Mouse (Mus musculus): ENCODE measurements around the gene Ndufb8. TPM values are rescaled to one million over a fixed set of nuclear protein-coding genes. Genes with fewer than 3 reads are reported as not detected.

Ndufb8 gene
- polyA plus RNA-seq, 1 experiment from 2014 or later, result 676 TPM

DNA sequence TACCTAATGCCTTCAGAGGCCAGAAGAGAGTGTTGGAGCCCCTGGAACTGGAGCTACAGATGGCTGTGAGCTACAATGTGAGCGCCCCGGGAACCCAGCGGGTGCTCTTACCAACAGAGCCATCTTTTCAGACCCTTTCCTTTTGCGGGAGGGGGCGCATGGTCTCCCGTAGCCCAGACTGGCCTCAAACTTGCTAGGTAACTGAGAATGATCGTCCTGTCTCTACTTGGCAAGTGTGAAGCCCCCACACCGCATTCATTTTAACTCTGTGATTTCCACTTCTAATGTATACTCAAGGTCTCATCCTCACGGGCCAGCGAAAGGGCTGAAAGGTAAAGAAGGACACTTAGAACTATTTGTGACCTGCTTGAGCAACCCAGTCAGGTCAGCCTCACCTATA lies 10.9 kb downstream of the Ndufb8 start:
- Histone ChIP-seq H3K36me3 (ENCODE audit: insufficient read depth, low read length) (peaks cover 11% of the 10 kb centered on the region), H3K4me3 (ENCODE audit: low read length) (no peak overlapping the region), H3K27me3 (ENCODE audit: insufficient read depth, low read length) (no peaks in the 10 kb centered on the region), H3K4me1 (ENCODE audit: insufficient read depth, low read length) (peaks cover 9% of the 10 kb centered on the region; the same call in 1 of the 2 replicates), H3K9ac (replicated peaks; ENCODE audit: low read length) (no peak overlapping the region), H3K27ac (ENCODE audit: low read length) (no peak overlapping the region), H3K9me3 (ENCODE audit: low read length) (peaks cover 6% of the 10 kb centered on the region; the same call in 1 of the 2 replicates), H3K4me2 (replicated peaks; ENCODE audit: low read depth, low read length) (no peak overlapping the region)
- WGBS, result 66% methylated on average over 10 of the region's 10 CpGs
- ATAC-seq (ENCODE audit: low FRiP score, low TSS enrichment), result no peak

DNA sequence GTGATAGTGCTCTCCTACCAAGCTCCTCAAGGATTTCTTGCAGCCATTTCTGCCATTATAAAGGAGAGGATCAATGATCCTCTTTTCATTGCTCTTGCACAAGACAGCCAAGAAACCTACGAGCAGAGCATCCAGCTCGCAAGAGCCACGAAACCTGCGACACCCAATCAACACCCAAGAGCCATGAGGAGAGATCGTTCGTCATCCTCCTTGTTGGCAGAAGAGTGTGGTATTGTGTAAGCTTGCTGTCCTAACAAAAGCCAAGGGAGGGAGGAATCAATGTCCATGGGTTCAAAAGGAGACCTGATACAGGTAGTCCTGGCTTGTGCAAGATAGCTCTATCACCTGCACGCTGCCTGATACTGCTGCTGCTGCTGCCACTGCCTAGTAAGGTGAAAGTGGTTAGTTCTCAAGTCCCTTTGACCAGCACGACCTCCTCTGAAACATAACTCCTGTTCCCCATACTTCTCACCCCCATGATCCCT lies 12.5 kb downstream of the Ndufb8 start:
- Histone ChIP-seq H3K9me3 (ENCODE audit: low read length) (peaks cover 6% of the 10 kb centered on the region; the same call in 1 of the 2 replicates), H3K4me2 (replicated peaks; ENCODE audit: low read depth, low read length) (no peak overlapping the region), H3K27ac (ENCODE audit: low read length) (no peak overlapping the region), H3K9ac (replicated peaks; ENCODE audit: low read length) (no peak overlapping the region), H3K36me3 (ENCODE audit: insufficient read depth, low read length) (no peaks in the 10 kb centered on the region), H3K4me1 (ENCODE audit: insufficient read depth, low read length) (peaks cover 9% of the 10 kb centered on the region; the same call in 1 of the 2 replicates), H3K4me3 (ENCODE audit: low read length) (no peak overlapping the region), H3K27me3 (ENCODE audit: insufficient read depth, low read length) (no peaks in the 10 kb centered on the region)
- WGBS, result 84% methylated on average over 8 of the region's 8 CpGs
- no peak for ATAC-seq (ENCODE audit: low FRiP score, low TSS enrichment)

DNA sequence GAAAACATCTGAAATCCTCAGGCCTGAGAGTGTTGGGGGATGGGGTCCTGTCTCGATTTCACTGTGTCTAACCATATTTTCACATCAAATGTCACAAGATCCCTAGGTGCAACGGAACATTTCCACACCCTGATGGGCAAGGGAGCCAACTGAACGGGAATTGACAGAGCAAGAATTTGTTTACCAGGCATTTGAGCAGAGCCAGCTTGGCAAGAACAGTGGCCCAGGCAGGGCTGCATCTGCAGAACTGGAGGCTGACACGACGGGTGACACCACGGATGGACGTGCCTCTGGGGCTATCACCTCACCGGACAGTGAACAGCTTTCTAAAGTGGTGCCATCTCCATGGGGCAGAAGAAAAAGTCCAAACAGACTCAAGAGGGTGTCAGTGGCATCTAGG lies 17.8 kb downstream of the Ndufb8 start:
- no peak for ATAC-seq (ENCODE audit: low FRiP score, low TSS enrichment)
- Histone ChIP-seq H3K4me3 (ENCODE audit: low read length) (no peak overlapping the region), H3K27me3 (ENCODE audit: insufficient read depth, low read length) (no peaks in the 10 kb centered on the region), H3K9me3 (ENCODE audit: low read length) (peaks cover 6% of the 10 kb centered on the region; the same call in 1 of the 2 replicates), H3K4me2 (replicated peaks; ENCODE audit: low read depth, low read length) (no peak overlapping the region), H3K27ac (ENCODE audit: low read length) (no peak overlapping the region), H3K4me1 (ENCODE audit: insufficient read depth, low read length) (peaks cover 8% of the 10 kb centered on the region; the same call in 1 of the 2 replicates), H3K9ac (replicated peaks; ENCODE audit: low read length) (no peak overlapping the region), H3K36me3 (ENCODE audit: insufficient read depth, low read length) (no peaks in the 10 kb centered on the region)
- 59% methylated on average over 8 of the region's 8 CpGs for WGBS

DNA sequence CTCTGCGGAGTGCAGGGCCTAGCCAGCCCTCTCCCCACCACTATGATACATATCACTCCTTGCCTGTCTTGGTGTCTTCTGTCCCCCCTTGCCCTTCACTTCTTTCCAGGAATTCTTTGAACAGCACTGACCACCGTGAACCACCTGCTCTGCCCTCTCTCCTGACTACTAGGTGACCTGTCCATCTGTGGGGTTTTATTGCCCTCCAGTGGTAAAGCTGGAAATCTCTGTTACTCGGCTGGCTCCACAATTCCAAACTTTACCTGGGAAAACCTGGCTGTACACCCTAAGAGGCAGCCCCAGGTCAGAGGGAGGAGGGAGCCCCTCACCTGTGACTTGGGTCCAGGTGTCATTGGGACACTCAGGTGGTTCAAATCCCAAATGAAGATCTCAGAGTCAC lies 19.9 kb downstream of the Ndufb8 start:
- peaks cover 8% of the 10 kb centered on the region; the same call in 1 of the 2 replicates for H3K4me1 ChIP-seq (ENCODE audit: insufficient read depth, low read length)
- ATAC-seq (ENCODE audit: low FRiP score, low TSS enrichment), result no peak
- H3K4me2 ChIP-seq (replicated peaks; ENCODE audit: low read depth, low read length), result no peak overlapping the region
- 34% methylated on average over 3 of the region's 3 CpGs for WGBS
- H3K9me3 ChIP-seq (ENCODE audit: low read length), result no peaks in the 10 kb centered on the region
- no peak overlapping the region for H3K27ac ChIP-seq (ENCODE audit: low read length)
- H3K27me3 ChIP-seq (ENCODE audit: insufficient read depth, low read length), result no peaks in the 10 kb centered on the region; the same call in 1 of the 2 replicates
- H3K9ac ChIP-seq (replicated peaks; ENCODE audit: low read length), result no peak overlapping the region
- H3K4me3 ChIP-seq (ENCODE audit: low read length), result no peak overlapping the region
- H3K36me3 ChIP-seq (ENCODE audit: insufficient read depth, low read length), result no peaks in the 10 kb centered on the region

DNA sequence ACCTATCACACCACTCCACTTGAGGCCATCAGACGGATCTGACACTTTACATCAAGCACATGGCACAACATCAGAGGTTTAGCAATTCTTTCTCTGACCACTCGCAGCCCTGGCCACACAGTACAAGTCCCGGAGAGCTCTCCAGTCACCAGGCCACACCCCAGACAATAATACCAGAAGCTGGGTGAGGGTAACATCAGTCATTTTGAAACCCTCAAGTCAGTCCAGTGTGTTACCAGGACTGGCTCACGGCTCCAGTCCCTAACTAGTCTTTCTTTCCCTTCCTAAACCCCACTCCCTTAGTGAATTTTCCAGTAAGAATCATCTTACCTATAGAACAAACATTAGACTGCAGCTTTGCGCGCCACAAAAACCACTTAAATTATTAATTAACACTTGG lies 25.2 kb downstream of the Ndufb8 start:
- H3K27me3 ChIP-seq (ENCODE audit: insufficient read depth, low read length), result no peaks in the 10 kb centered on the region; the same call in 1 of the 2 replicates
- no peaks in the 10 kb centered on the region for H3K9me3 ChIP-seq (ENCODE audit: low read length)
- peaks cover 8% of the 10 kb centered on the region; the same call in 1 of the 2 replicates for H3K4me1 ChIP-seq (ENCODE audit: insufficient read depth, low read length)
- H3K4me2 ChIP-seq (replicated peaks; ENCODE audit: low read depth, low read length), result no peak overlapping the region
- WGBS, result 82% methylated on average over 6 of the region's 6 CpGs
- no peak overlapping the region for H3K27ac ChIP-seq (ENCODE audit: low read length)
- H3K9ac ChIP-seq (replicated peaks; ENCODE audit: low read length), result no peak overlapping the region
- no peak overlapping the region for H3K4me3 ChIP-seq (ENCODE audit: low read length)
- no peaks in the 10 kb centered on the region for H3K36me3 ChIP-seq (ENCODE audit: insufficient read depth, low read length)
- ATAC-seq (ENCODE audit: low FRiP score, low TSS enrichment), result no peak

DNA sequence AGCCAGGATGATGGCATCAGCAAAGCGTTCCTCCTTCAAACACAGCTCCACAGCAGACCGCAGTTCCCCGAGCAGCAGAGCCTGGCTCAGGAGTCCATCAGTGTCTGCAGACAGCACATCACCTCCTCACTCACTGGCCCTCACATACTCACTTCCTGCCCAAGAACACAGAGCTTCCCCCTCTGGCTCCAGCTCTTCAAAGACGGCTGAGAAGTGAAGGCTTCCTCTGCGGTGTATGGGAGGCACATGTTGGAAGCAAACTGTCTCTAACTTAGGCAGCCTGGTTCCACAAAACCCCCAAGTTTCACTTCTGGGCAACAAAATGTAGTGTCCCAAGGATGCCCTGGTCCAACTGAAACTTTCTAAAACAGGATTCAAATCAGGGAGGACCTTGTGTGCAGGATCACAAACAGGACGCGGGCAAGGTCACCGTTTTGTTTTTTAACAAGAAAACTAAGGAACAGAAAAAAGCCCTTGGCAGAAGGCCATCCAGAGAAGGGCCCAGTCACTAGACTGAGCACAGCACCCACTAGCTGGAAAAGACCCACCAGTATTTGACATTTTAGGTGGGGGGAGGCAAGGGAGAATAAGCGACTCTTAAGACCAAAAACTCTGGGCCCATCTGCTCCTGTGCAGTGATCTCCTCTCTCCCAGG lies 29.6 kb downstream of the Ndufb8 start:
- Histone ChIP-seq H3K9me3 (ENCODE audit: low read length) (no peaks in the 10 kb centered on the region), H3K36me3 (ENCODE audit: insufficient read depth, low read length) (no peaks in the 10 kb centered on the region), H3K4me2 (replicated peaks; ENCODE audit: low read depth, low read length) (no peak overlapping the region), H3K9ac (replicated peaks; ENCODE audit: low read length) (no peak overlapping the region), H3K4me1 (ENCODE audit: insufficient read depth, low read length) (no peaks in the 10 kb centered on the region), H3K27me3 (ENCODE audit: insufficient read depth, low read length) (no peaks in the 10 kb centered on the region), H3K4me3 (ENCODE audit: low read length) (no peak overlapping the region), H3K27ac (ENCODE audit: low read length) (no peak overlapping the region)
- ATAC-seq (ENCODE audit: low FRiP score, low TSS enrichment), result no peak
- 71% methylated on average over 9 of the region's 9 CpGs for WGBS

DNA sequence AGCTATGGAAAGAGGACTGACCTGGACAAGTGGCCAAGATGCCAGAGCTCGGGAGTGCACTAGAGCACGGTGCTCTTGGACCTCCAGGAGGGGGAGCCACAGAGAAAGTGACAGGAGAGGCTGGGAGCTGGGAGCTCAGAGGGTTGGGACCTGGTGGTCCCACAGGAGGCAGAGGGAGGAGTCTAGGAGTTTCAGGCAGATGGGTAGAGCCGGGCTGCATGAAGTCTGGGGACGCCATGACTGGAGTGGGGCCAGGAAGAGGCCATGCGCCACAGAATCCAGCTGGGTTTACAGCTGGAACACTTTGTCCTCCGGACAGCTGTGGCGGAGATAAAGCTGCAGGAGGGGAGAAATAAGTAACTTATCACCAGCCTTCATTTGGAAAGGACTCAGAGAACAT lies 36.1 kb downstream of the Ndufb8 start:
- ATAC-seq (ENCODE audit: low FRiP score, low TSS enrichment), result peak; percentile 75
- 13% methylated on average over 7 of the region's 7 CpGs for WGBS
- Histone ChIP-seq H3K9ac (replicated peaks; ENCODE audit: low read length) (no peak overlapping the region; the same call in 1 of the 2 replicates), H3K27me3 (ENCODE audit: insufficient read depth, low read length) (0 out of 2 replicates have a peak, but pooled peaks cover 3% of the 10 kb centered on the region), H3K27ac (ENCODE audit: low read length) (peak overlapping the region; percentile 13; the same call in 1 of the 2 replicates), H3K36me3 (ENCODE audit: insufficient read depth, low read length) (no peaks in the 10 kb centered on the region), H3K4me3 (ENCODE audit: low read length) (no peak overlapping the region), H3K9me3 (ENCODE audit: low read length) (no peaks in the 10 kb centered on the region), H3K4me2 (replicated peaks; ENCODE audit: low read depth, low read length) (no peak overlapping the region), H3K4me1 (ENCODE audit: insufficient read depth, low read length) (peaks cover 49% of the 10 kb centered on the region)

DNA sequence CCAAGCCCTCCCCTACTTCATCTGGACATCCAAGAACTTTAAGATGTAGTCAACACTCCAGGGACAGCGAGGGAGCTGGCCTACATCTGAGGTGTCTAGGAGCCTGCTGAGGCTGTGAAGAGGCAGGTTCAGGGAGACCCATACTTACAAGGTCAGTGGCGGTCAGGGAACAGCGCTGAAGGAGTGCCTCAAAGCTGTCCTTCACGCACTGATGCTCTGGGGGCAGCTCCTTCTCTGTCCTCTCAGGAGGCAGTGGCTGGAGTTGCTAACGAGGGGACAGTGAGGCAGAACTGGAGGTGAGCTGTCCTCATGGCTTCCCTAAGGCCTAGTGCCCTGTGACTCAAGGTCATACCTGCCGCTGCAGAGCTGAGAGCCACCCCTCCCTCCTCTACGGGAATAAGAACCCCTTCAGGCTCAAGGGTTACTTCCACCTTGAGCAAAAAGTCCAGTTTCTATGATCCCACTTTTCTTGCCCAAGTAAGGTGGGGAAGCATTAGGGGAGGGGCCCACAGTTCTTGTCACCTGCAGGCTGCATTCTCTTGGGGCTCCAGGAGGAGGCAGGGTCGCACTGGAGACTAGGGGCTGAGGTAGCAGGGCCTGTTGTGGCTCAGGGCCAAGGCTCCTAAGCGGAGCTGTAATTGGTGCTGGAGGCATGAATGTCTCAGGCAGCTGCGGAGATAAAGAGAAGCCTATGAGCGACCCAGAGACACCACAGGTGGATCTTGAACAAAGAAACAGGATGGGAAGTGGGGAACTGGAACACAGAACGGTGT lies 37.1 kb downstream of the Ndufb8 start:
- Histone ChIP-seq H3K36me3 (ENCODE audit: insufficient read depth, low read length) (no peaks in the 10 kb centered on the region), H3K4me2 (replicated peaks; ENCODE audit: low read depth, low read length) (no peak overlapping the region), H3K9ac (replicated peaks; ENCODE audit: low read length) (no peak overlapping the region), H3K9me3 (ENCODE audit: low read length) (no peaks in the 10 kb centered on the region), H3K4me1 (ENCODE audit: insufficient read depth, low read length) (peaks cover 58% of the 10 kb centered on the region), H3K27me3 (ENCODE audit: insufficient read depth, low read length) (0 out of 2 replicates have a peak, but pooled peaks cover 3% of the 10 kb centered on the region), H3K4me3 (ENCODE audit: low read length) (no peak overlapping the region), H3K27ac (ENCODE audit: low read length) (0 out of 2 replicates have a peak overlapping the region, but pooled peaks have one; percentile 31)
- peak; percentile 29; the same call in 1 of the 2 replicates for ATAC-seq (ENCODE audit: low FRiP score, low TSS enrichment)
- WGBS, result 55% methylated on average over 12 of the region's 12 CpGs

DNA sequence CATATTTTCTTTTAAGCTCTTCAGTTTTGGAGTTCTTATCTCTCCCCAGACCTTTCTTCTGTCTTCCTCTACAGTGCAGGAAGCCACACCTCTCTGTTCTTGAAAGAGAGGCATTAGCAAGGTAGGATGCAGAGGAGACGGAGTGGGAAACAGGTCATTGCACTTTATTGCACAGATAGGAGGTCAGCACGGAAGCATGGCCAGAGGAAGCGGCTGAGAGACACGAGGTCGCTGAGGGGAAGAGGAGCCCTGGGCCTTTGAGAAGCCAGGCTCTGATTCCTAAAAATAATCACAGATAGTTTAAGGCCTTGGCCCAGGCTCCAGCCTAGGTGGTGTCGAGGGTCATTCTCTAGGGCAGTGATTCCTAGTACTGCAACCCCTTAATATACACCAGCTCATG lies 39.5 kb downstream of the Ndufb8 start:
- H3K27ac ChIP-seq (ENCODE audit: low read length), result peak overlapping the region; percentile 1; the same call in 1 of the 2 replicates
- no peak overlapping the region for H3K4me3 ChIP-seq (ENCODE audit: low read length)
- H3K4me1 ChIP-seq (ENCODE audit: insufficient read depth, low read length), result peaks cover 82% of the 10 kb centered on the region
- H3K9ac ChIP-seq (replicated peaks; ENCODE audit: low read length), result no peak overlapping the region
- no peak overlapping the region for H3K4me2 ChIP-seq (replicated peaks; ENCODE audit: low read depth, low read length)
- 24% methylated on average over 6 of the region's 6 CpGs for WGBS
- H3K36me3 ChIP-seq (ENCODE audit: insufficient read depth, low read length), result no peaks in the 10 kb centered on the region
- peaks cover 22% of the 10 kb centered on the region for H3K27me3 ChIP-seq (ENCODE audit: insufficient read depth, low read length)
- H3K9me3 ChIP-seq (ENCODE audit: low read length), result no peaks in the 10 kb centered on the region
- no peak for ATAC-seq (ENCODE audit: low FRiP score, low TSS enrichment)
